25 mouse cellular contexts compared by ENCODE assay signal in genomic region chr6:42318293-42318692, GRCm38 (mm10). TPM values are rescaled to one million over a fixed set of nuclear protein-coding genes. Genes with fewer than 3 reads are reported as not detected.
"Had no signal": no experiment of that assay in that cellular context is flagged by ENCODE, and none has a peak within 500 bp of the region (broad histone marks: within the 10 kb centered on the region; RNA-seq: fewer than 3 reads in every experiment).

No protein-coding gene starts in this region.

- H3K4me2 ChIP-seq: heart, embryonic 12.5 days; hindbrain, embryonic 12.5 days; hindbrain, embryonic 14.5 days; intestine, embryonic 15.5 days; limb, embryonic 12.5 days; liver, embryonic 11.5 days; liver, embryonic 13.5 days had no signal

- H3K9ac ChIP-seq: heart, embryonic 12.5 days; hindbrain, embryonic 12.5 days; hindbrain, embryonic 14.5 days; intestine, embryonic 15.5 days; limb, embryonic 12.5 days; liver, embryonic 13.5 days had no signal

- DNase-seq: gastrocnemius, postnatal 14 days; heart, adult 18-20 months; heart, postnatal 10 days; heart, postnatal 4 days; kidney, adult 18-20 months; kidney, adult 8-10 months; kidney, postnatal 10 days; kidney, postnatal 25 days; kidney, postnatal 4 days; liver; liver, embryonic 13.5 days had no signal

- H3K27ac ChIP-seq: heart, embryonic 10.5 days; hindbrain, embryonic 10.5 days; hindbrain, embryonic 12.5 days; hindbrain, embryonic 14.5 days; intestine, embryonic 15.5 days; layer of hippocampus, adult 2 months; left cerebral cortex, adult 2 months; limb, embryonic 12.5 days; liver, embryonic 13.5 days had no signal

- H3K9me3 ChIP-seq: heart, embryonic 10.5 days; heart, embryonic 12.5 days; hindbrain, embryonic 10.5 days; hindbrain, embryonic 12.5 days; intestine, embryonic 15.5 days; limb, embryonic 12.5 days; liver, embryonic 13.5 days had no signal

- H3K4me3 ChIP-seq: heart, embryonic 10.5 days; heart, embryonic 12.5 days; hindbrain, embryonic 10.5 days; hindbrain, embryonic 12.5 days; intestine, embryonic 15.5 days; layer of hippocampus, adult 2 months; left cerebral cortex, adult 2 months; limb, embryonic 12.5 days; liver, embryonic 13.5 days had no signal

- ATAC-seq: hindbrain, embryonic 16.5 days; inflammation-experienced regulatory T-cells, adult 6 months; intestine, embryonic 15.5 days; intestine, postnatal 0 days had no signal

- H3K36me3 ChIP-seq: intestine, embryonic 15.5 days; liver, embryonic 13.5 days had no signal

- H3K4me1 ChIP-seq: liver, embryonic 13.5 days had no signal

- H3K27me3 ChIP-seq: hindbrain, embryonic 12.5 days had no signal

RNA-seq across cellular contexts. Expression of gene Fam131b, which starts 6.2 kb away (rescaled TPM):
- total RNA-seq: granulocyte monocyte progenitor cell, adult 5-6 weeks had no signal
- polyA plus RNA-seq: inflammation-experienced regulatory T-cells, adult 6 months had no signal

RNA-seq across cellular contexts. Expression of gene Clcn1, which starts 31.8 kb away (rescaled TPM):
- total RNA-seq: granulocyte monocyte progenitor cell, adult 5-6 weeks had no signal
- polyA plus RNA-seq: inflammation-experienced regulatory T-cells, adult 6 months; liver, embryonic 13.5 days had no signal

RNA-seq across cellular contexts. Expression of gene Epha1, which starts 54.8 kb away (rescaled TPM):
- total RNA-seq: layer of hippocampus, adult 2 months had no signal
